Mouse (Mus musculus) hindbrain, embryonic 11.5 days (tissue): Measurements from ENCODE around the gene Ttc39b. TPM values are rescaled to one million over a fixed set of nuclear protein-coding genes. Genes with fewer than 3 reads are reported as not detected.

ENCODE experiments used
- ATAC-seq: fragments of 200-750 bp; cut with Nextera tagmentation; 2 replicates; pipeline ENCODE4 v1.8.0; 2017; ENCODE audit warnings: mild to moderate bottlenecking, moderate TSS enrichment, moderate library complexity; ENCODE audit not compliant: low FRiP score
- DNase-seq: peaks from one replicate; pipeline ENCODE4 v3.0.0-alpha.2; 2015; ENCODE audit warnings: low spot score
- H3K27ac ChIP-seq: fragments of 300-500 bp; sonication (generic); 2 replicates; pipeline ENCODE4 v1.5.1; 2014; ENCODE audit warnings: mild to moderate bottlenecking, low read depth, low read length
- H3K27me3 ChIP-seq: fragments of 300-500 bp; sonication (generic); 2 replicates; pipeline ENCODE4 v1.6.1; 2014; ENCODE audit warnings: mild to moderate bottlenecking, low read length, moderate library complexity, mixed read lengths; ENCODE audit not compliant: control insufficient read depth, insufficient read depth
- H3K36me3 ChIP-seq: fragments of 300-500 bp; sonication (generic); 2 replicates; pipeline ENCODE4 v1.6.1; 2014; ENCODE audit warnings: mild to moderate bottlenecking, low read length, moderate library complexity, mixed read lengths; ENCODE audit not compliant: control insufficient read depth, insufficient read depth
- H3K4me1 ChIP-seq: fragments of 300-500 bp; sonication (generic); replicated peaks from 2 replicates; pipeline ENCODE4 v1.6.1; 2014; ENCODE audit warnings: low read length, mixed read lengths; ENCODE audit not compliant: control insufficient read depth, insufficient read depth
- H3K4me2 ChIP-seq: fragments of 300-500 bp; sonication (generic); replicated peaks from 2 replicates; pipeline ENCODE4 v1.6.1; 2014; ENCODE audit warnings: mild to moderate bottlenecking, low read depth, low read length
- H3K4me3 ChIP-seq: fragments of 300-500 bp; sonication (generic); 2 replicates; pipeline ENCODE4 v1.5.1; 2014; ENCODE audit warnings: low read depth, low read length
- H3K9ac ChIP-seq: fragments of 300-500 bp; sonication (generic); 2 replicates; pipeline ENCODE4 v1.6.1; 2014; ENCODE audit warnings: low read depth, low read length
- H3K9me3 ChIP-seq: fragments of 300-500 bp; sonication (generic); 2 replicates; pipeline ENCODE4 v1.6.1; 2016; ENCODE audit warnings: low read length; ENCODE audit not compliant: control insufficient read depth
- WGBS: fragments of 180-500 bp; shearing (Covaris S2); extraction: QIAGEN DNeasy Blood & Tissue Kit; methylation state at CpG from one replicate; pipeline ENCODE4 v1.1.7; 2014; 5-methylcytosine and 5-hydroxymethylcytosine counted together
- polyA plus RNA-seq: library from polyadenylated mRNA; unstranded; fragments of >200 nt; fragmentation: Nextera tagmentation; extraction: Ambion mirVana; gene quantifications from 2 replicates; pipeline ENCODE4 v1.2.1, GENCODE M21; 2014

Ttc39b gene
- polyA plus RNA-seq, 1 experiment from 2014 or later = 2.9 TPM

DNA sequence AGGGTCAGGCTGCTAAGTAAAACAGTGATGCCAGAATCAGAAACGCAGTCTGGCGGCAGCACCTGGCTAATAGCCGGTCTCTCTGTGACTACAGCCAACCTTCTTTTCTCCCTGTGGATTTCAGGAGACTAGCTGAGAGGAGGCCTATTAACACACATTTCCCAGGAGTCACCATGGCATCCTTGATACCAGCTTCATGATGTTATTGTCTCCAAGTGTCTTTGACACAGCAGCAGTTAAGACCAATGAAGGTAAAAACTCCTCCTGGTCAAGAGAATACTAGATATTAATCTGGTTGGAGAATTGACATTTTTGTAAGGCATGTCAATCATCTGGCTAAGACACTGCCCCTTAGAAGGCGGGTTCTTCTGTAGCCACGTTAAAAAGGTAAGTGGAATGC, 1.3 kb upstream of the Ttc39b start:
- Histone ChIP-seq H3K4me2 (no peak overlapping the region), H3K36me3 (no peaks in the 10 kb centered on the region), H3K4me1 (no peaks in the 10 kb centered on the region), H3K27ac (no peak overlapping the region), H3K4me3 (no peak overlapping the region), H3K27me3 (0 out of 2 replicates have a peak, but pooled peaks cover 3% of the 10 kb centered on the region), H3K9ac (no peak overlapping the region), H3K9me3 (no peaks in the 10 kb centered on the region)
- 58% methylated on average over 5 of the region's 5 CpGs for WGBS
- DNase-seq (no peak), ATAC-seq (no peak)

DNA sequence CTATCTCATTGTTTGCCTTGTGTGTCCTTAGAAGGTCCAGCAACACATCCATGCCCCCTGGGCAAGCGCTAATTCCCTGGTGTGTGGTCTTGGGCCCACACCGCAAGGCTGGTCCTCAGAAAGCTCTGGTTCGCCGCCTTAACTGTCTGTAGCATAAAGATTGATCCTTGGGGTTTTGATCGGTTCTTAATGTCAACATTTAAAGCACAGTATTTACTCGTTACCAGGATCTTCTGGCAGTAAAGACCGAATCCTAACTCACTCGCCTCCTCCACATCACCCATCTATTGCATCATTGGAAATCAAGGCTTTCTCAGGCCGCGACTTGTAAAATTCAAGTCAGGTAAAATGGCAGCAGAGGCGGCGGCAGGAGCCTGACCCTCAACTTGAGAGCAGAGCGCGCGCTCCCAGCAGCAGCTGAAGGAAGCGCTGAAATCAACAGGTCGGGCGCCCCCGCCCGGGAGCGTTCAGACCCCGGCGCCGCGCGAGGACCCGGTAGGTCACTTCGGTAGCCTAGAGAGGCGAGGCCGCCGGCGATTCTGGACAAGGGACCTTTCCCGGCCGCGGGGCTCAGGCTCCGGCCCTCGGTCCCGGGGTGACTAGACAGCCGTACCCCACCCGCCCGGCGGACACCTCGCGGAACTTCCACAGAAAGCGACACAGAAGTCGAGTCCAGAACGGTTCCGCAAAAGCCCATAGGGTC, 703 bp downstream of the Ttc39b start:
- H3K27me3 ChIP-seq = 0 out of 2 replicates have a peak, but pooled peaks cover 3% of the 10 kb centered on the region
- no peak overlapping the region for H3K27ac ChIP-seq
- H3K36me3 ChIP-seq = no peaks in the 10 kb centered on the region
- DNase-seq = peak; percentile 84
- peak overlapping the region; percentile 99 for H3K4me2 ChIP-seq
- peak overlapping the region; percentile 56 for H3K9ac ChIP-seq
- WGBS = 3% methylated on average over 48 of the region's 48 CpGs
- no peaks in the 10 kb centered on the region for H3K4me1 ChIP-seq
- H3K9me3 ChIP-seq = no peaks in the 10 kb centered on the region
- peak; percentile 73 for ATAC-seq
- peak overlapping the region; percentile 70 for H3K4me3 ChIP-seq

DNA sequence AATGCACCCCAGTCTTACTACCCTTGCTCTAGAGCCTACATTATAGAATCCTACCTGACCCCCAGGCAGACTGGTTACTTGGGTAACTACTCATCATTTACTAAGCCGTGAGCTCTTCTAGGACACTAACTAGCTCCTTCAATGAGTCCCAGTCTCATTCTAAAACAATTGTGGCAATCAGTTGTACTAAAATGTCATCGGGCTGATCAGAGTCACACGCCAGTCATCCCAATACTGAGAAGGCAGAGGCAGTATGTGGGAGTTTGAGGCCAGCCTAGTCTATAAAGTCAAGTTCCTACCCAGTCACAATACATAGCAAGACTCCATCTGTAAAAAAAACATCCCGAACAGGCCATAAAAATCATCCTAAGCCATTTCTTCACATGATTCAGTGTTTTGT, 4.3 kb downstream of the Ttc39b start:
- 95% methylated on average over 4 of the region's 4 CpGs for WGBS
- ATAC-seq (no peak), DNase-seq (no peak)
- Histone ChIP-seq H3K36me3 (no peaks in the 10 kb centered on the region), H3K4me2 (no peak overlapping the region), H3K9ac (no peak overlapping the region), H3K27me3 (0 out of 2 replicates have a peak, but pooled peaks cover 3% of the 10 kb centered on the region), H3K4me1 (no peaks in the 10 kb centered on the region), H3K4me3 (no peak overlapping the region), H3K27ac (no peak overlapping the region), H3K9me3 (no peaks in the 10 kb centered on the region)

GRCm38 (mm10) chr4:83318758-83319157, 5.3 kb downstream of the Ttc39b start:
- DNase-seq = no peak
- Histone ChIP-seq H3K4me1 (no peaks in the 10 kb centered on the region), H3K9ac (no peak overlapping the region), H3K9me3 (no peaks in the 10 kb centered on the region), H3K4me3 (no peak overlapping the region), H3K36me3 (no peaks in the 10 kb centered on the region), H3K4me2 (no peak overlapping the region), H3K27ac (no peak overlapping the region), H3K27me3 (0 out of 2 replicates have a peak, but pooled peaks cover 3% of the 10 kb centered on the region)
- 37% methylated on average over 3 of the region's 3 CpGs for WGBS
- ATAC-seq = no peak

DNA sequence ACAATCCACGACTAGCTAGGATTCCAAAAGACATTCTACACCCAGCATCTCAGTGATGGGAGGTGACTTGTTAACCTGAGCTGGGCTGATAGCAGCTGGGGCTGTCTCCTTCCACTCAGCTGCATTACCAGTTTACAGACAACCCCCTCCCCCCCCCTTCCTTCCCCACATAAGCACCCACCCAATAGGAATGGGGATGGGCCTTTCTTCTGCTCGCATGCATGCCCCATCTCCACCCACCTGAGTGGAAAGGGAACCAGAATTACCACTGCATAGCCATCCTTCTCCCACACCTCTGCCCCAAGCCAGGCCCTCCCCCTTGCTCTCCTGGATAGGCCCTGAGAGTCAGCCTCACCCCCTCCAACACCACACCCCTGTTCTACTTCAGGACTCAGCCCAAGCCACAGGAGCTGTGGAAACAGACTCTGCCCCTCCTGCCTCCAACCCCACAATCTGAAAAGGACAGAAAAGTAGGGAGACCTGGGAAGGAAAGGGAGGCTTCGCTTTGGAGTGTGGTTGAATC, 6.2 kb downstream of the Ttc39b start:
- no peaks in the 10 kb centered on the region for H3K36me3 ChIP-seq
- H3K4me3 ChIP-seq = no peak overlapping the region
- H3K4me2 ChIP-seq = no peak overlapping the region
- ATAC-seq (0 out of 2 replicates have a peak, but pooled peaks have one; percentile 25), DNase-seq (no peak)
- H3K27ac ChIP-seq = no peak overlapping the region
- 71% methylated on average over 3 of the region's 3 CpGs for WGBS
- H3K9ac ChIP-seq = no peak overlapping the region
- H3K4me1 ChIP-seq = no peaks in the 10 kb centered on the region
- 0 out of 2 replicates have a peak, but pooled peaks cover 2% of the 10 kb centered on the region for H3K27me3 ChIP-seq
- H3K9me3 ChIP-seq = no peaks in the 10 kb centered on the region

DNA sequence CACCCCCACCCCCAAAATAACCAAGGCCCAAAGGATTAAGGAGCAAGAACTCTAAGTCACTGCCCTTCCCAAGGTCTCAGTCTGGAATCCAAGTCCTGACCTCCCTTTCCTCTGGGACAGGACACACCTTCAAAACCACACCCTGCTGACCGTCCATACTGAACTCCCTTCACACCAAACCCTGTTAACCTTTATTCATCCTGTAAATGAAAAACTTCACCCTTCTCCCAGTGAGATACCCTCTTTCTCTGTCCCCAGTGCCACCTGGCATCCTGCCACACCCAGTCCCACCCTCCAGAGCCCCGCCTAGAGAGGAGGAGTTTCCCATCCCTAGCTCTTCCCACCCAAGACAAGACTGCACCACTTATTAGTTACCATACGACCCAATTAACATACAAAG, 7.3 kb downstream of the Ttc39b start:
- ATAC-seq = no peak
- no peak overlapping the region for H3K4me2 ChIP-seq
- 77% methylated on average over 3 of the region's 3 CpGs for WGBS
- no peaks in the 10 kb centered on the region for H3K36me3 ChIP-seq
- H3K27ac ChIP-seq = no peak overlapping the region
- H3K4me1 ChIP-seq = no peaks in the 10 kb centered on the region
- no peaks in the 10 kb centered on the region for H3K9me3 ChIP-seq
- no peak overlapping the region for H3K4me3 ChIP-seq
- H3K27me3 ChIP-seq = no peaks in the 10 kb centered on the region
- no peak for DNase-seq
- no peak overlapping the region for H3K9ac ChIP-seq

GRCm38 (mm10) chr4:83315930-83316329, 8.1 kb downstream of the Ttc39b start:
- Histone ChIP-seq H3K4me2 (no peak overlapping the region), H3K9me3 (no peaks in the 10 kb centered on the region), H3K27me3 (no peaks in the 10 kb centered on the region), H3K27ac (no peak overlapping the region), H3K4me3 (no peak overlapping the region), H3K36me3 (no peaks in the 10 kb centered on the region), H3K9ac (no peak overlapping the region), H3K4me1 (no peaks in the 10 kb centered on the region)
- no peak for DNase-seq
- 81% methylated on average over 4 of the region's 4 CpGs for WGBS
- ATAC-seq = no peak

- Histone ChIP-seq H3K36me3 (no peaks in the 10 kb centered on the region), H3K27me3 (no peaks in the 10 kb centered on the region), H3K9me3 (no peaks in the 10 kb centered on the region), H3K4me1 (no peaks in the 10 kb centered on the region), H3K27ac (no peak overlapping the region), H3K4me3 (no peak overlapping the region), H3K9ac (no peak overlapping the region), H3K4me2 (no peak overlapping the region)
- DNase-seq (no peak), ATAC-seq (no peak)
- WGBS = 60% methylated on average over 13 of the region's 13 CpGs
Measured at GRCm38 (mm10) chr4:83314922-83315881, 8.9 kb downstream of the Ttc39b start.
